Mouse (Mus musculus) heart, postnatal 0 days (tissue): ENCODE data around the gene Gmfb. TPM values are rescaled to one million over a fixed set of nuclear protein-coding genes. Genes with fewer than 3 reads are reported as not detected.

Experiments used
- ATAC-seq: fragments of 200-750 bp; cut with Nextera tagmentation; 2 replicates; pipeline ENCODE4 v1.8.0; 2017; ENCODE audit warnings: low read depth, moderate number of reproducible peaks, moderate library complexity; ENCODE audit not compliant: insufficient read depth
- DNase-seq: peaks from one replicate; pipeline ENCODE4 v3.0.0-alpha.2; 2016; ENCODE audit warnings: low spot score
- H3K27ac ChIP-seq: fragments of 300-500 bp; sonication (generic); 2 replicates; pipeline ENCODE4 v1.5.1; 2014; ENCODE audit warnings: low read depth, mild to moderate bottlenecking
- H3K27me3 ChIP-seq: fragments of 300-500 bp; sonication (generic); 2 replicates; pipeline ENCODE4 v1.6.1; 2014; ENCODE audit warnings: low read length, mixed read lengths; ENCODE audit not compliant: control insufficient read depth, insufficient read depth
- H3K36me3 ChIP-seq: fragments of 300-500 bp; sonication (generic); replicated peaks from 2 replicates; pipeline ENCODE4 v1.6.1; 2014; ENCODE audit warnings: low read length, mixed read lengths; ENCODE audit not compliant: control insufficient read depth, insufficient read depth
- H3K4me1 ChIP-seq: fragments of 300-500 bp; sonication (generic); 2 replicates; pipeline ENCODE4 v1.6.1; 2014; ENCODE audit warnings: antibody characterized with exemption; ENCODE audit not compliant: control insufficient read depth, insufficient read depth
- H3K4me2 ChIP-seq: fragments of 300-500 bp; sonication (generic); 2 replicates; pipeline ENCODE4 v1.6.1; 2014; ENCODE audit warnings: low read depth, mild to moderate bottlenecking, low read length, moderate library complexity
- H3K4me3 ChIP-seq: fragments of 300-500 bp; sonication (generic); 2 replicates; pipeline ENCODE4 v1.5.1; 2014; ENCODE audit warnings: low read depth, low read length
- H3K9ac ChIP-seq: fragments of 300-500 bp; sonication (generic); replicated peaks from 2 replicates; pipeline ENCODE4 v1.6.1; 2014; ENCODE audit warnings: low read depth, low read length, mixed read lengths
- H3K9me3 ChIP-seq: fragments of 300-500 bp; sonication (generic); replicated peaks from 2 replicates; pipeline ENCODE4 v1.6.1; 2016; ENCODE audit warnings: low read length; ENCODE audit not compliant: control insufficient read depth
- CTCF ChIP-seq: IDR thresholded peaks from 2 replicates; pipeline ENCODE4 v1.5.1; 2016; ENCODE audit warnings: antibody characterized with exemption, control low read depth, low read depth
- EP300 ChIP-seq: IDR thresholded peaks from 2 replicates; pipeline ENCODE4 v1.6.1; 2016; ENCODE audit warnings: antibody characterized with exemption, low read depth
- WGBS: fragments of 180-500 bp; shearing (Covaris S2); extraction: QIAGEN DNeasy Blood & Tissue Kit; methylation state at CpG from one replicate; pipeline ENCODE4 v1.1.7; 2014; 5-methylcytosine and 5-hydroxymethylcytosine counted together
- polyA plus RNA-seq: library from polyadenylated mRNA; unstranded; fragments of >200 nt; fragmentation: Nextera tagmentation; extraction: Ambion mirVana; gene quantifications from 2 replicates; pipeline ENCODE4 v1.2.1, GENCODE M21; 2015
- total RNA-seq: library from RNA; depleted of rRNA; stranded (reverse); fragments of >200 nt; gene quantifications from 2 replicates; pipeline ENCODE4 v1.2.3, GENCODE M21; 2014; ENCODE audit warnings: low replicate concordance

Gmfb gene
- total and polyA plus RNA-seq, 2 experiments from 2014 or later, result 37.6 to 50.6 TPM

DNA sequence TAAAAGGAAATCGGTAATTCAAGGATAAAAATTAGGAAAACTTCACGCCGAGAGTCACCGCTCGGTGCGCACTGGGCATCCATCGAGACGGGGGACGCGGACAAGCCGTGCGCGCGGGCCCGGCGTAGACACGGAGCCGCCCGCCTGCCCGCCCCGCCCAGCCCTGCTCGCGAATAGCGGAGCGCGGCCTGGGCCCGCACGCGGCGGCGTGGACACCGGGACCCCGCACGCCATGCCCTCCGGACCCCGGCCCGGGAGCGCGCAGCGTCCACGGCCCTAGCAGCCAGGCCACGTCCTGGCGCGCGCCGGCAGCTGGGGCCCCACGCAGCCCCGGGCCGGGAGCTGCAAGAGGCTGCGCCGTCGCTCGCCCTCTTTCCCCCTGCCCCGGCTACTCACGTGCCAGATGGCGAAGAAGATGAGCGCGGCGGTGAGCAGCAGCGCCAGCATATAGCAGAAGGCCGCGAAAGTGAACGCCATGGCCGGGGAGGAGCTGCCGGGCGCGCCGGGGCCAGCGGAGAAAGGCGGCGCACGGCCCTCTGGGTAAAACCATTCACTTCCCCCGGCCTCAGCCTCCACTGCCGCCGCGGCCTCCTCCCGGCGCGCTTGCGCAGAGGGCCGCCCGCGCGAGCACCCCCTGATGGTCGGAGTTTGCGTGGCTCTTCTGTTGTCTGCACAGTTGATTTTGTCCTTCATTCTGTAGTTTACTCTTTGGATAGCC, 34.1 kb downstream of the Gmfb start, which contains the start of gene Cnih1:
Cnih1 (minus strand) TSS at position 625 of the 718 bp plus-strand sequence.
- peaks cover 9% of the 10 kb centered on the region for H3K36me3 ChIP-seq
- H3K4me1 ChIP-seq, result peaks cover 10% of the 10 kb centered on the region
- DNase-seq, result peak; percentile 89
- H3K27ac ChIP-seq, result peak within 1 kb of the TSS; percentile 98
- ATAC-seq, result peak; percentile 97
- no peaks in the 10 kb centered on the region for H3K27me3 ChIP-seq
- H3K4me2 ChIP-seq, result peak within 1 kb of the TSS; percentile 83
- TF ChIP-seq CTCF, result peak; percentile 78
- no peak for TF ChIP-seq EP300
- no peaks in the 10 kb centered on the region for H3K9me3 ChIP-seq
- H3K9ac ChIP-seq, result peak within 1 kb of the TSS; percentile 97
- peak within 1 kb of the TSS; percentile 98 for H3K4me3 ChIP-seq
- WGBS, result under 1% methylated on average over 69 of the region's 86 CpGs

DNA sequence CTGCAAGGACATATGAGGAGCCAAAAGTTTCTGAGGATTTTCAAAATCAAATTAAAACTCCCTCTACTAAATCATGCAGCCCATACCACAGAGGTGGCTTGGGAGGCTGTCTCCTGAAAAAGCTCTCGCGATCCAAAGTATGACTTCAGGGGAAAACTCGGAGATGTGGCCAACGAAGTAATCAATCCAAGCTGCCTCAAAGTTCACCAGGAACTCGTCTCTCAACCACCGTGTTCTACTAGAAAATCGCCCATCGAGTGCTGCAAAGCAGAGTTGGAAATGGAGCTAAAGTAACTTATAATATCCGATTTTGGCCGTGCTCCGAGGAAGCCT, 34.6 kb downstream of the Gmfb start:
- no peak for TF ChIP-seq CTCF
- no peak for TF ChIP-seq EP300
- H3K4me1 ChIP-seq, result peaks cover 10% of the 10 kb centered on the region
- no peaks in the 10 kb centered on the region for H3K9me3 ChIP-seq
- no peaks in the 10 kb centered on the region for H3K27me3 ChIP-seq
- WGBS, result under 1% methylated on average over 11 of the region's 11 CpGs
- H3K9ac ChIP-seq, result peak overlapping the region; percentile 97
- H3K4me3 ChIP-seq, result peak overlapping the region; percentile 98
- peak overlapping the region; percentile 98 for H3K27ac ChIP-seq
- no peak for ATAC-seq
- peaks cover 9% of the 10 kb centered on the region for H3K36me3 ChIP-seq
- H3K4me2 ChIP-seq, result peak overlapping the region; percentile 83
- no peak for DNase-seq

DNA sequence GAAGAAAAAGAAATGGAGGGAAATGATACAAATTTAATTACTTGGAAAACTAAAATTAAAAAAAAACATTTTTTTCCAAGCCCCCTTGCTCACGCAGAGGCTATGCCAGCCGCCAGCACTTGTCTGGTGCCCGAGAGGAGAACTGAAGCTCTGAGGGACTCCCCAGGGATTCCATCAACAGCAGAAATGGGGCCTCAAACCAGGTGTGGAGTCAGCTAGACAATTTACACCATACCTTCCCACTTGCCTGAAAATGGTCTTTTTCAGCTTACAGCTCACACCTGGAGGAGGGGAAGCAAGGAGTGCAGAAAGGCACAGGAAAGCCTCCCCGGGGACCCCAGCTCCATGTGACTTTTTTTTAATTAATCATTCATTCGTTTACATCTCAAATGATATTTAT, 36.8 kb downstream of the Gmfb start:
- Histone ChIP-seq H3K4me2 (no peak overlapping the region), H3K27me3 (no peaks in the 10 kb centered on the region), H3K36me3 (peaks cover 21% of the 10 kb centered on the region), H3K4me3 (no peak overlapping the region), H3K27ac (no peak overlapping the region), H3K4me1 (peaks cover 10% of the 10 kb centered on the region), H3K9ac (no peak overlapping the region), H3K9me3 (no peaks in the 10 kb centered on the region)
- WGBS, result 88% methylated on average over 5 of the region's 5 CpGs
- ATAC-seq, result no peak
- TF ChIP-seq EP300 (no peak), CTCF (no peak)
- no peak for DNase-seq

DNA sequence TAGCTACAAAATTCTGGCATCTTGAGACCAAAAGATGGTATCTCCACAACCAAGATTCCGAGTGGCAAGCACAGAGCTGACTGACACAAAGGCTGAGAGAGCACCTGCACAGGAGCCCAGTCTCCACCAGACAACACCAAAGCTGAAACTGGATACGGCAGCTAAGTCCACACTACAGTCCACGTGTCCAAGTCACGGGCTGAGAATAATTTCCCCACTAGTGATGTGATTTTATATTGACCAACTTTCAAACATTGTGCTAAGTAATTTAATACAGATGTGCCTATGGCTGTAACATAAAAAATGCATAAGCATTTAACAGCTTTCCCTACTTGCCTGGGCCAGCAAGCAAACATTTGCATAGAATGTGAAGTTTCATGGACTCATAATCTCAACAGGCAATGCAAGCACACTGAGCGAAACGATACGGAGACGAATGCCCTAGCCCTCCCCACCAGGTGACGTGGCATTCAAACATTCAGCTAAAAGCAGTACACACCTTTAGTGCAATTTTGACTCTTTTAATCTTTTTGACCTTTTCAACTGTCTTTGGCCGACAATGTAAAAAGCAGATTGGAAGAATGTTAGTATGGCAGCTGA, 38.6 kb downstream of the Gmfb start:
- Histone ChIP-seq H3K27ac (no peak overlapping the region), H3K4me3 (no peak overlapping the region), H3K4me2 (no peak overlapping the region), H3K27me3 (no peaks in the 10 kb centered on the region), H3K9me3 (peaks cover 9% of the 10 kb centered on the region; the same call in 1 of the 2 replicates), H3K4me1 (peaks cover 6% of the 10 kb centered on the region), H3K9ac (no peak overlapping the region), H3K36me3 (peaks cover 40% of the 10 kb centered on the region)
- ATAC-seq (no peak), DNase-seq (no peak)
- 88% methylated on average over 10 of the region's 10 CpGs for WGBS
- no peak for TF ChIP-seq EP300
- TF ChIP-seq CTCF, result no peak

DNA sequence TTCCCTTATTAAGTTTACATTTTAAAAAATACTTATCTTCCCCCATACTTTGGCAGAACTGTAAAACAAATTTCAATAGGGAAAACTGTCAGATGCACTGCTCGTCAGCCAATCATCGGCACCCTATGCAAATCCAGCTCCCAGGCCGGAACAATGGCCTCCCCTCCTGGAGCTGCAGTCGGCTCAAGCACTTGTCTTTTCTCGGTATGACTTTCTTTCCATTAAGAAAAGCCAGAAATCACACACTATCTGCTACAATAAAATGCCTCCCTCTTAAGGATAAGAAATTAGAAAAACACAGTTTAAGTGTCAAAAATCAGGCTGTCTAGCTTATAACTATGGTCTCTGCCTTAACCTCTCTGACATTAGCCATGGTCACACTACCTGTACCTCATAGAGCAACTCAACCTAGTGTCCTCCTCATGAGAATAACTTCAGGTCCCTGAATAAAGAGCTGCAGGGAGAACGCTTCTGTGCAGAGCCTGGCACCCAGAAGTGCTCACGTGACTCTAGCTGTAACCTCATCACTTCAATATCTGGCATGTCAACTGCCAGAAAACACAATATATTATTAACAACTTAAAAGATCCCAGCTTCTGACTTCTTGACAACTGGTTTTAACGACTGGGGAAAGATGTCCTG, 39.7 kb downstream of the Gmfb start:
- H3K4me1 ChIP-seq, result peaks cover 6% of the 10 kb centered on the region; the same call in 1 of the 2 replicates
- 75% methylated on average over 8 of the region's 8 CpGs for WGBS
- H3K4me3 ChIP-seq, result no peak overlapping the region
- DNase-seq (no peak), ATAC-seq (no peak)
- peaks cover 51% of the 10 kb centered on the region for H3K36me3 ChIP-seq
- H3K27ac ChIP-seq, result no peak overlapping the region
- no peaks in the 10 kb centered on the region for H3K27me3 ChIP-seq
- no peak overlapping the region for H3K9ac ChIP-seq
- TF ChIP-seq CTCF, result no peak
- H3K9me3 ChIP-seq, result peaks cover 9% of the 10 kb centered on the region; the same call in 1 of the 2 replicates
- no peak overlapping the region for H3K4me2 ChIP-seq
